Mouse (Mus musculus) forebrain, embryonic 10.5 days (tissue): ENCODE measurements around the gene Rubcn. TPM values are rescaled to one million over a fixed set of nuclear protein-coding genes. Genes with fewer than 3 reads are reported as not detected.
"Not testable (repeated sequence)": the region's sequence is repeated elsewhere in the genome, so short reads cannot be mapped to it uniquely, and the experiment has no call there.

Source experiments
- DNase-seq: peaks from one replicate; pipeline ENCODE4 v3.0.0-alpha.2; 2017; ENCODE audit warnings: low spot score; ENCODE audit errors: extremely low spot score
- H3K27ac ChIP-seq: fragments of 300-500 bp; sonication (generic); 2 replicates; pipeline ENCODE4 v1.5.1; 2016; ENCODE audit warnings: mild to moderate bottlenecking
- H3K27me3 ChIP-seq: fragments of 300-500 bp; sonication (generic); 2 replicates; pipeline ENCODE4 v1.6.1; 2016; ENCODE audit warnings: mild to moderate bottlenecking; ENCODE audit not compliant: poor library complexity, severe bottlenecking
- H3K36me3 ChIP-seq: fragments of 300-500 bp; sonication (generic); replicated peaks from 2 replicates; pipeline ENCODE4 v1.6.1; 2016; ENCODE audit warnings: mild to moderate bottlenecking, moderate library complexity
- H3K4me1 ChIP-seq: fragments of 300-500 bp; sonication (generic); 2 replicates; pipeline ENCODE4 v1.6.1; 2016
- H3K4me3 ChIP-seq: fragments of 300-500 bp; sonication (generic); 2 replicates; pipeline ENCODE4 v1.5.1; 2016; ENCODE audit warnings: mild to moderate bottlenecking, moderate library complexity
- H3K9me3 ChIP-seq: fragments of 300-500 bp; sonication (generic); 2 replicates; pipeline ENCODE4 v1.6.1; 2016; ENCODE audit warnings: mild to moderate bottlenecking, moderate library complexity
- WGBS: fragments of 180-500 bp; shearing (Covaris S2); methylation state at CpG from one replicate; pipeline ENCODE4 v1.1.7; 2016; 5-methylcytosine and 5-hydroxymethylcytosine counted together
- polyA plus RNA-seq: library from polyadenylated mRNA; unstranded; fragments of >200 nt; fragmentation: Nextera tagmentation; extraction: Ambion mirVana; gene quantifications from 2 replicates; pipeline ENCODE4 v1.2.1, GENCODE M21; 2016

Gene Rubcn
- 18.0 and 19.9 TPM in 2 replicates for polyA plus RNA-seq

GRCm38 (mm10) chr16:32877343-32878156 lies at the start of gene Rubcn, which contains the start of gene Fyttd1:
Gene Rubcn (minus strand): TSS chr16:32877766.
Gene Fyttd1 (plus strand): TSS chr16:32877500.
- Histone ChIP-seq H3K4me1 (peaks cover 25% of the 10 kb centered on the region), H3K9me3 (no peaks in the 10 kb centered on the region), H3K27ac (peak within 1 kb of the TSS; percentile 90), H3K27me3 (no peaks in the 10 kb centered on the region), H3K4me3 (peak within 1 kb of the TSS; percentile 90), H3K36me3 (no peaks in the 10 kb centered on the region)
- DNase-seq = peak; percentile 93
- WGBS = under 1% methylated on average over 76 of the region's 83 CpGs

GRCm38 (mm10) chr16:32927044-32927443 lies 49.5 kb upstream of the Rubcn start:
- 96% methylated on average over 8 of the region's 8 CpGs for WGBS
- H3K27ac ChIP-seq = no peak overlapping the region
- DNase-seq = no peak
- H3K4me1 ChIP-seq = peaks cover 5% of the 10 kb centered on the region
- no peaks in the 10 kb centered on the region for H3K27me3 ChIP-seq
- H3K36me3 ChIP-seq = peaks cover 43% of the 10 kb centered on the region
- H3K4me3 ChIP-seq = no peak overlapping the region
- H3K9me3 ChIP-seq = no peaks in the 10 kb centered on the region

- H3K4me1 ChIP-seq, H3K27ac ChIP-seq, H3K9me3 ChIP-seq, DNase-seq, H3K4me3 ChIP-seq, H3K27me3 ChIP-seq: not testable (repeated sequence)
- WGBS = 93% methylated on average over 9 of the region's 9 CpGs
- peaks cover 47% of the 10 kb centered on the region for H3K36me3 ChIP-seq
Measured at GRCm38 (mm10) chr16:32926629-32927028, 49.1 kb upstream of the Rubcn start.

GRCm38 (mm10) chr16:32915292-32916068 lies 37.9 kb upstream of the Rubcn start:
- Histone ChIP-seq H3K4me3 (peak overlapping the region; percentile 99), H3K36me3 (peaks cover 18% of the 10 kb centered on the region), H3K4me1 (peaks cover 17% of the 10 kb centered on the region), H3K27ac (no peak overlapping the region), H3K9me3 (no peaks in the 10 kb centered on the region), H3K27me3 (no peaks in the 10 kb centered on the region)
- DNase-seq = no peak
- 81% methylated on average over 9 of the region's 9 CpGs for WGBS

- no peaks in the 10 kb centered on the region for H3K27me3 ChIP-seq
- under 1% methylated on average over 85 of the region's 85 CpGs for WGBS
Measured at GRCm38 (mm10) chr16:32913937-32914881, 36.6 kb upstream of the Rubcn start, which contains the start of gene Lrch3. Gene Lrch3 (plus strand): TSS chr16:32914100.

GRCm38 (mm10) chr16:32913212-32913611 lies 35.6 kb upstream of the Rubcn start:
- H3K9me3 ChIP-seq = no peaks in the 10 kb centered on the region
- no peak for DNase-seq
- H3K4me3 ChIP-seq = peak overlapping the region; percentile 99
- peaks cover 17% of the 10 kb centered on the region for H3K4me1 ChIP-seq
- H3K27me3 ChIP-seq = no peaks in the 10 kb centered on the region
- no peak overlapping the region for H3K27ac ChIP-seq
- WGBS = 69% methylated on average over 7 of the region's 7 CpGs
- H3K36me3 ChIP-seq = 0 out of 2 replicates have a peak, but pooled peaks cover 5% of the 10 kb centered on the region

More at GRCm38 (mm10) chr16:32913937-32914881, 36.6 kb upstream of the Rubcn start, which contains the start of gene Lrch3:
- Histone ChIP-seq H3K27ac (peak within 1 kb of the TSS; percentile 98), H3K4me3 (peak within 1 kb of the TSS; percentile 99), H3K4me1 (peaks cover 17% of the 10 kb centered on the region), H3K9me3 (no peaks in the 10 kb centered on the region), H3K36me3 (peaks cover 7% of the 10 kb centered on the region)
- peak; percentile 93 for DNase-seq

GRCm38 (mm10) chr16:32906727-32907126 lies 29.2 kb upstream of the Rubcn start:
- Histone ChIP-seq H3K9me3 (no peaks in the 10 kb centered on the region), H3K36me3 (peaks cover 53% of the 10 kb centered on the region), H3K4me1 (no peaks in the 10 kb centered on the region), H3K27me3 (no peaks in the 10 kb centered on the region), H3K27ac (no peak overlapping the region), H3K4me3 (no peak overlapping the region)
- no peak for DNase-seq
- WGBS = 94% methylated on average over 8 of the region's 8 CpGs

GRCm38 (mm10) chr16:32906186-32906585 lies 28.6 kb upstream of the Rubcn start:
- no peaks in the 10 kb centered on the region for H3K27me3 ChIP-seq
- 90% methylated on average over 2 of the region's 2 CpGs for WGBS
- H3K4me1 ChIP-seq = no peaks in the 10 kb centered on the region
- H3K36me3 ChIP-seq = peaks cover 57% of the 10 kb centered on the region
- no peak overlapping the region for H3K27ac ChIP-seq
- H3K9me3 ChIP-seq = no peaks in the 10 kb centered on the region
- DNase-seq = no peak
- no peak overlapping the region for H3K4me3 ChIP-seq

- no peak for DNase-seq
- Histone ChIP-seq H3K27ac (no peak overlapping the region), H3K9me3 (no peaks in the 10 kb centered on the region), H3K27me3 (no peaks in the 10 kb centered on the region), H3K4me1 (no peaks in the 10 kb centered on the region), H3K4me3 (no peak overlapping the region), H3K36me3 (peaks cover 89% of the 10 kb centered on the region)
- WGBS = 75% methylated on average over 3 of the region's 3 CpGs
Measured at GRCm38 (mm10) chr16:32902051-32902428, 24.5 kb upstream of the Rubcn start.

GRCm38 (mm10) chr16:32901360-32902050 lies 23.9 kb upstream of the Rubcn start:
- 92% methylated on average over 2 of the region's 2 CpGs for WGBS
- Histone ChIP-seq H3K4me3 (no peak overlapping the region), H3K27ac (no peak overlapping the region), H3K9me3 (no peaks in the 10 kb centered on the region), H3K36me3 (peaks cover 85% of the 10 kb centered on the region), H3K4me1 (no peaks in the 10 kb centered on the region), H3K27me3 (no peaks in the 10 kb centered on the region)
- no peak for DNase-seq

GRCm38 (mm10) chr16:32896126-32896525 lies 18.6 kb upstream of the Rubcn start:
- no peaks in the 10 kb centered on the region for H3K4me1 ChIP-seq
- peaks cover 90% of the 10 kb centered on the region for H3K36me3 ChIP-seq
- H3K4me3 ChIP-seq = no peak overlapping the region
- no peaks in the 10 kb centered on the region for H3K9me3 ChIP-seq
- no peak overlapping the region for H3K27ac ChIP-seq
- DNase-seq = no peak
- no peaks in the 10 kb centered on the region for H3K27me3 ChIP-seq

- 66% methylated on average over 2 of the region's 2 CpGs for WGBS
- peaks cover 82% of the 10 kb centered on the region for H3K36me3 ChIP-seq
- H3K4me3 ChIP-seq = no peak overlapping the region
- H3K27ac ChIP-seq = no peak overlapping the region
- no peaks in the 10 kb centered on the region for H3K4me1 ChIP-seq
- no peak for DNase-seq
- H3K27me3 ChIP-seq = no peaks in the 10 kb centered on the region
- H3K9me3 ChIP-seq = no peaks in the 10 kb centered on the region
Measured at GRCm38 (mm10) chr16:32889881-32890280, 12.3 kb upstream of the Rubcn start.
